25 mouse cellular contexts compared by ENCODE assay signal in the genomic region with DNA sequence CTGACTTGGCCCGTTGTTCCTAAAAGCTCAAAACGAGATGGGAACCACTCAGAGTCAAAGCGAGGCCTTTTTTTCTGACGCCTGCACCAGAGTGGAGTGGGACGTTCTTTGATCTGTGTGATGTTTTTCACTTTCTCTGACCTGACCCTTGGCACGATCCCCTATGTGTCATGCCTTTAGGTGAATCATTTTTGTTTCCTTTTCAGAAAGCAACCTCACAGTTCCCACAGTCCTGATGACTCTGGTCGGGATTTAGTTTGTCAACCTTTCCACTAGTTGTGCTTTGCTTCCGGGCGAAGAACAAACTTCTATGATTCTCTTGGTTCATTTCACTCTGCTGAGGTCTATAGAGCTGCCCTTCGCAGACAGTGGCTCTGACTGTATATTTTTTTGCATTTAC. TPM values are rescaled to one million over a fixed set of nuclear protein-coding genes. Genes with fewer than 3 reads are reported as not detected.
"Had no signal": no experiment of that assay in that cellular context is flagged by ENCODE, and none has a peak within 500 bp of the region (broad histone marks: within the 10 kb centered on the region; RNA-seq: fewer than 3 reads in every experiment).

No protein-coding gene starts in this region.

- H3K9ac ChIP-seq: kidney, embryonic 15.5 days; limb, embryonic 12.5 days; limb, embryonic 15.5 days; liver, embryonic 14.5 days; lung, embryonic 15.5 days; neural tube, embryonic 12.5 days; neural tube, embryonic 15.5 days; stomach, embryonic 15.5 days had no signal

- H3K4me2 ChIP-seq: kidney, embryonic 15.5 days; limb, embryonic 12.5 days; limb, embryonic 15.5 days; lung, embryonic 15.5 days; midbrain, embryonic 11.5 days; neural tube, embryonic 12.5 days; neural tube, embryonic 15.5 days; stomach, embryonic 15.5 days had no signal

- DNase-seq: kidney, adult 8-10 months; kidney, postnatal 10 days; kidney, postnatal 36 days; layer of hippocampus, postnatal 36 days; left cerebral cortex, postnatal 4 days; lung, adult 18-20 months; lung, postnatal 10 days; lung, postnatal 36 days; midbrain, embryonic 14.5 days; right cerebral cortex, adult 18-20 months; right cerebral cortex, postnatal 14 days; right cerebral cortex, postnatal 4 days; thymus, adult 2 months; thymus, postnatal 14 days; thymus, postnatal 4 days had no signal

- H3K27me3 ChIP-seq: kidney, embryonic 15.5 days; limb, embryonic 12.5 days; limb, embryonic 15.5 days; lung, embryonic 15.5 days; neural tube, embryonic 12.5 days; neural tube, embryonic 15.5 days; stomach, embryonic 15.5 days had no signal

- H3K27ac ChIP-seq: kidney, embryonic 15.5 days; limb, embryonic 12.5 days; limb, embryonic 15.5 days; liver, embryonic 14.5 days; lung, embryonic 15.5 days; neural tube, embryonic 12.5 days; neural tube, embryonic 15.5 days; stomach, embryonic 15.5 days had no signal

- H3K4me3 ChIP-seq: kidney, embryonic 15.5 days; limb, embryonic 12.5 days; limb, embryonic 15.5 days; lung, embryonic 15.5 days; neural tube, embryonic 12.5 days; neural tube, embryonic 15.5 days; stomach, embryonic 15.5 days had no signal

- H3K9me3 ChIP-seq: kidney, embryonic 15.5 days; limb, embryonic 12.5 days; limb, embryonic 15.5 days; lung, embryonic 15.5 days; neural tube, embryonic 12.5 days; neural tube, embryonic 15.5 days; stomach, embryonic 15.5 days had no signal

- H3K36me3 ChIP-seq: lung, embryonic 15.5 days; neural tube, embryonic 12.5 days; neural tube, embryonic 15.5 days; stomach, embryonic 15.5 days had no signal

RNA-seq across cellular contexts. Expression of a gene that starts 32.8 kb away (rescaled TPM):
- total RNA-seq: megakaryocyte-erythroid progenitor cell, adult 5-6 weeks had no signal
